7 mouse cellular contexts compared by ENCODE assay signal in the genomic region with DNA sequence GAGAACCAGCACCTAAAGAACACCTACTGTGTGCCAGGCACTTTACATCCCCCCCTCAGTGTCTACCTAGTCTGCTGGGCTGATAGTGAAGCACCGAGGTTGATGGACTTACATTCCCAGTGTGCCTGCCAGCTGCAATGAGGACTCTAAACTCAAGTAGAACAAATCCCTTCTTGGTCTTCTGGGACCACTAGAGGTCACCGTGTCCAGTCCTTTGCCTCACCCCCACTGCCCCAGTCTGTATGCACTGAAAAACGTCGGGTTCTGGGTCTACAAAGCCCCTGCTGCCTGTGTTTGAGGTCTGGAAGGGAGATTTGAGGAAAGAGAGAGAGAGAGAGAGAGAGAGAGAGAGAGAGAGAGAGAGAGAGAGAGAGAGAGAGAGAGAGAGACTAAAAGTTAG. TPM values are rescaled to one million over a fixed set of nuclear protein-coding genes. Genes with fewer than 3 reads are reported as not detected.
DNase-seq lines count a peak whose midpoint lies in the region; ATAC-seq and TF ChIP-seq lines count a peak whose summit lies in the region.

No protein-coding gene starts in this region.

- DNase-seq in 3T3-L1 (ENCODE audit: low read depth, low spot score) (peak; percentile 57), CH12.LX (ENCODE audit: extremely low read depth) (no peak)
- peak; percentile 40 for DNase-seq in midbrain, embryonic 10.5 days (ENCODE audit: low spot score)
- DNase-seq in thymus, postnatal 14 days: no peak
- no peak for DNase-seq in ovary, postnatal 14 days (ENCODE audit: low spot score)
- DNase-seq in left cerebral cortex, adult 8-10 months (ENCODE audit: low spot score in 2 of 2): no peak

- ATAC-seq in forebrain, embryonic 16.5 days: no peak

- H3K4me2 ChIP-seq in CH12.LX (ENCODE audit: insufficient read depth, low read depth, poor library complexity, severe bottlenecking): no peak overlapping the region
- peak overlapping the region; percentile 100 for H3K4me2 ChIP-seq in forebrain, embryonic 16.5 days (ENCODE audit: low read length)

- H3K4me1 ChIP-seq in CH12.LX (ENCODE audit: control insufficient read depth in 1 of 2, insufficient read depth in 2 of 2): peaks cover 5 to 23% of the 10 kb centered on the region in 2 experiments
- peaks cover 49% of the 10 kb centered on the region for H3K4me1 ChIP-seq in forebrain, embryonic 16.5 days (replicated peaks; ENCODE audit: control insufficient read depth, insufficient read depth, low read length)
- peaks cover 80% of the 10 kb centered on the region for H3K4me1 ChIP-seq in midbrain, embryonic 10.5 days

- no peak overlapping the region for H3K27ac ChIP-seq in CH12.LX (ENCODE audit: insufficient read depth, low read depth)
- H3K27ac ChIP-seq in forebrain, embryonic 16.5 days (ENCODE audit: low read length): peak overlapping the region; percentile 98
- H3K27ac ChIP-seq in midbrain, embryonic 10.5 days (replicated peaks): peak overlapping the region; percentile 94

- TF ChIP-seq EP300 in CH12.LX (IDR thresholded peaks at IDR 0.05; ENCODE audit: low read length): no peak

- H3K9me3 ChIP-seq in CH12.LX (replicated peaks; ENCODE audit: low read length): no peaks in the 10 kb centered on the region
- no peaks in the 10 kb centered on the region for H3K9me3 ChIP-seq in forebrain, embryonic 16.5 days (ENCODE audit: control insufficient read depth, low read length)
- no peaks in the 10 kb centered on the region for H3K9me3 ChIP-seq in midbrain, embryonic 10.5 days (replicated peaks)

- no peak for TF ChIP-seq POLR2A in CH12.LX (IDR thresholded peaks at IDR 0.05; ENCODE audit: low read depth, low read length)

- TF ChIP-seq RAD21 in CH12.LX (IDR thresholded peaks at IDR 0.05; ENCODE audit: low read depth, low read length): no peak

- H3K36me3 ChIP-seq in CH12.LX (replicated peaks in 1 of 2; ENCODE audit: control insufficient read depth in 1 of 2, insufficient read depth in 1 of 2, low read length in 1 of 2): peaks cover 15 to 24% of the 10 kb centered on the region in 2 experiments
- peaks cover 13% of the 10 kb centered on the region for H3K36me3 ChIP-seq in forebrain, embryonic 16.5 days (ENCODE audit: control insufficient read depth, insufficient read depth)
- H3K36me3 ChIP-seq in midbrain, embryonic 10.5 days: peaks cover 21% of the 10 kb centered on the region

- dilution Hi-C loops in CH12.LX (cut with MboI; ENCODE audit: extremely low pct_ligation_motif_present, extremely low pct_unique_long_range_greater_than_20kb, low sequenced_read_pairs): no loop called here

- no peaks in the 10 kb centered on the region for H3K79me2 ChIP-seq in CH12.LX (replicated peaks; ENCODE audit: control insufficient read depth, extremely low read depth, insufficient read depth, poor library complexity, severe bottlenecking)

- in situ Hi-C loops in CH12.LX (cut with MboI; ENCODE audit: low pct_ligation_motif_present, low pct_unique_long_range_greater_than_20kb, low sequenced_read_pairs): no loop called here

- no peak overlapping the region for H3K4me3 ChIP-seq in CH12.LX (replicated peaks in 1 of 3; ENCODE audit: low read depth in 2 of 3, low read length in 2 of 3, poor library complexity in 1 of 3)
- H3K4me3 ChIP-seq in forebrain, embryonic 16.5 days (replicated peaks; ENCODE audit: low read length): peak overlapping the region; percentile 56
- peak overlapping the region; percentile 59 for H3K4me3 ChIP-seq in midbrain, embryonic 10.5 days

- H3K9ac ChIP-seq in CH12.LX (ENCODE audit: insufficient read depth, low read depth): no peak overlapping the region
- H3K9ac ChIP-seq in forebrain, embryonic 16.5 days (replicated peaks; ENCODE audit: low read depth, low read length): peak overlapping the region; percentile 77

- 3% methylated on average over 4 of the region's 4 CpGs for WGBS in forebrain, embryonic 16.5 days
- WGBS in midbrain, embryonic 10.5 days: under 1% methylated on average over 4 of the region's 4 CpGs

- no peak for TF ChIP-seq CTCF in CH12.LX (conservative IDR thresholded peaks at IDR 0.05 in 1 of 2, IDR thresholded peaks at IDR 0.05 in 1 of 2; ENCODE audit: low read depth in 2 of 2, low read length in 2 of 2)

- H3K27me3 ChIP-seq in CH12.LX (replicated peaks): no peaks in the 10 kb centered on the region
- no peaks in the 10 kb centered on the region for H3K27me3 ChIP-seq in forebrain, embryonic 16.5 days (replicated peaks; ENCODE audit: control insufficient read depth, insufficient read depth, low read length)
- H3K27me3 ChIP-seq in midbrain, embryonic 10.5 days (ENCODE audit: low read depth, poor library complexity, severe bottlenecking): no peaks in the 10 kb centered on the region

TF ChIP-seq in CH12.LX, 34 proteins besides CTCF, POLR2A, EP300 and RAD21:
- TF ChIP-seq NELFE (IDR thresholded peaks at IDR 0.05; ENCODE audit: low read depth, low read length): no peak
- no peak for TF ChIP-seq TBP (conservative IDR thresholded peaks at IDR 0.05; ENCODE audit: low read depth, low read length)
- no peak for TF ChIP-seq ZC3H11A (IDR thresholded peaks at IDR 0.05; ENCODE audit: low read depth, low read length)
- no peak for TF ChIP-seq ZMIZ1 (IDR thresholded peaks at IDR 0.05; ENCODE audit: low read depth, low read length)
- no peak for TF ChIP-seq POLR2AphosphoS2 (IDR thresholded peaks at IDR 0.05; ENCODE audit: low read depth, low read length)
- peak; percentile 50 for TF ChIP-seq ZKSCAN1 (IDR thresholded peaks at IDR 0.05; ENCODE audit: borderline replicate concordance, low read depth, low read length)
- no peak for TF ChIP-seq RCOR1 (conservative IDR thresholded peaks at IDR 0.05; ENCODE audit: low read depth, low read length)

RNA-seq across cellular contexts. Expression of gene Ssc5d, which starts 1.1 kb away (rescaled TPM):
- total RNA-seq in CH12.LX (2012; rRNA removed) (0.13 and 0.30 TPM in 2 replicates), CH12.LX (2014; rRNA removed) (0.08 and 0.09 TPM in 2 replicates)
- 1.5 and 1.6 TPM in 2 replicates for polyA plus RNA-seq in CH12.LX (2012; ENCODE audit: insufficient read length, low read depth)
- 0.34 and 0.39 TPM in 2 replicates for polyA plus RNA-seq in forebrain, embryonic 16.5 days (2015; fragmentation: Nextera tagmentation; extraction: Ambion mirVana)
- 1.6 and 1.9 TPM in 2 replicates for polyA plus RNA-seq in midbrain, embryonic 10.5 days (2016; fragmentation: Nextera tagmentation; extraction: Ambion mirVana)
- total RNA-seq in left cerebral cortex, adult 8-10 months (2022): 1 to 10 TPM; 2.1 to 3.5 (median 2.6) TPM

RNA-seq across cellular contexts. Expression of gene Nat14, which starts 2.7 kb away (rescaled TPM):
- total RNA-seq in CH12.LX (2012; rRNA removed) (0.63 and 1.3 TPM in 2 replicates), CH12.LX (2014; rRNA removed) (0.27 and 0.88 TPM in 2 replicates)
- 0.97 and 1.7 TPM in 2 replicates for polyA plus RNA-seq in CH12.LX (2012; ENCODE audit: insufficient read length, low read depth)
- polyA plus RNA-seq in forebrain, embryonic 16.5 days (2015; fragmentation: Nextera tagmentation; extraction: Ambion mirVana): 32.0 and 38.3 TPM in 2 replicates
- 10.4 and 11.6 TPM in 2 replicates for polyA plus RNA-seq in midbrain, embryonic 10.5 days (2016; fragmentation: Nextera tagmentation; extraction: Ambion mirVana)
- total RNA-seq in left cerebral cortex, adult 8-10 months (2022): 100 to 1,000 TPM in 1 of 4 experiments, 10 to 100 TPM in 3; 94.7 to 100 (median 95.8) TPM

RNA-seq across cellular contexts. Expression of gene Zfp628, which starts 9.5 kb away (rescaled TPM):
- 1.9 and 2.2 TPM in 2 replicates for total RNA-seq in CH12.LX (2012; rRNA removed)
- 0.42 and 0.87 TPM in 2 replicates for total RNA-seq in CH12.LX (2014; rRNA removed)
- 7.1 and 9.4 TPM in 2 replicates for polyA plus RNA-seq in CH12.LX (2012; ENCODE audit: insufficient read length, low read depth)
- 3.4 and 3.9 TPM in 2 replicates for polyA plus RNA-seq in forebrain, embryonic 16.5 days (2015; fragmentation: Nextera tagmentation; extraction: Ambion mirVana)
- polyA plus RNA-seq in midbrain, embryonic 10.5 days (2016; fragmentation: Nextera tagmentation; extraction: Ambion mirVana): 4.3 and 4.7 TPM in 2 replicates
- 10 to 100 TPM; 14.7 to 16.8 (median 15.5) TPM for total RNA-seq in left cerebral cortex, adult 8-10 months (2022)

RNA-seq across cellular contexts. Expression of gene Gm36210, which starts 18.2 kb away (rescaled TPM):
- total RNA-seq in CH12.LX (2012; rRNA removed) (0.17 TPM in 1 of 2 replicates, not detected in the other), CH12.LX (2014; rRNA removed) (not detected in 2 replicates)
- 0.90 and 1.4 TPM in 2 replicates for polyA plus RNA-seq in CH12.LX (2012; ENCODE audit: insufficient read length, low read depth)
- polyA plus RNA-seq in forebrain, embryonic 16.5 days (2015; fragmentation: Nextera tagmentation; extraction: Ambion mirVana): 0.25 and 0.60 TPM in 2 replicates
- 0.20 TPM in 1 of 2 replicates, not detected in the other for polyA plus RNA-seq in midbrain, embryonic 10.5 days (2016; fragmentation: Nextera tagmentation; extraction: Ambion mirVana)
- total RNA-seq in left cerebral cortex, adult 8-10 months (2022): under 1 TPM in 3 of 4 experiments, not detected in 1; 0.48 to 0.65 (median 0.51) TPM

RNA-seq across cellular contexts. Expression of gene Sbk2, which starts 39.7 kb away (rescaled TPM):
- total RNA-seq in CH12.LX (2012; rRNA removed): 0.08 and 0.30 TPM in 2 replicates
- total RNA-seq in CH12.LX (2014; rRNA removed): not detected in 2 replicates
- polyA plus RNA-seq in CH12.LX (2012; ENCODE audit: insufficient read length, low read depth): 0.10 TPM in 1 of 2 replicates, not detected in the other
- not detected in 2 replicates for polyA plus RNA-seq in forebrain, embryonic 16.5 days (2015; fragmentation: Nextera tagmentation; extraction: Ambion mirVana)
- polyA plus RNA-seq in midbrain, embryonic 10.5 days (2016; fragmentation: Nextera tagmentation; extraction: Ambion mirVana): 0.05 and 0.26 TPM in 2 replicates
- under 1 TPM; 0.16 to 0.68 (median 0.26) TPM for total RNA-seq in left cerebral cortex, adult 8-10 months (2022)

Comparison
In these comparisons a context has a peak if more than half of its experiments do, and no peak if none do; other contexts are left out.
1. DNase-seq: peak in 3T3-L1 (single experiment) and midbrain, embryonic 10.5 days (single experiment); none in CH12.LX (single experiment), thymus, postnatal 14 days (single experiment), ovary, postnatal 14 days (single experiment) and left cerebral cortex, adult 8-10 months (0 of 2).
2. H3K4me3 ChIP-seq: peak in forebrain, embryonic 16.5 days (single experiment) and midbrain, embryonic 10.5 days (single experiment); none in CH12.LX (0 of 3).